Mouse (Mus musculus): Measurements from ENCODE around the gene Ddx39b. TPM values are rescaled to one million over a fixed set of nuclear protein-coding genes. Genes with fewer than 3 reads are reported as not detected.
A peak's percentile ranks its signal among the peaks of the same experiment; 100 is the strongest.
"Not testable (repeated sequence)": the region's sequence is repeated elsewhere in the genome, so short reads cannot be mapped to it uniquely, and the experiment has no call there.

Ddx39b gene
- total RNA-seq, 2 experiments from 2014 or later: 234 to 244 TPM

DNA sequence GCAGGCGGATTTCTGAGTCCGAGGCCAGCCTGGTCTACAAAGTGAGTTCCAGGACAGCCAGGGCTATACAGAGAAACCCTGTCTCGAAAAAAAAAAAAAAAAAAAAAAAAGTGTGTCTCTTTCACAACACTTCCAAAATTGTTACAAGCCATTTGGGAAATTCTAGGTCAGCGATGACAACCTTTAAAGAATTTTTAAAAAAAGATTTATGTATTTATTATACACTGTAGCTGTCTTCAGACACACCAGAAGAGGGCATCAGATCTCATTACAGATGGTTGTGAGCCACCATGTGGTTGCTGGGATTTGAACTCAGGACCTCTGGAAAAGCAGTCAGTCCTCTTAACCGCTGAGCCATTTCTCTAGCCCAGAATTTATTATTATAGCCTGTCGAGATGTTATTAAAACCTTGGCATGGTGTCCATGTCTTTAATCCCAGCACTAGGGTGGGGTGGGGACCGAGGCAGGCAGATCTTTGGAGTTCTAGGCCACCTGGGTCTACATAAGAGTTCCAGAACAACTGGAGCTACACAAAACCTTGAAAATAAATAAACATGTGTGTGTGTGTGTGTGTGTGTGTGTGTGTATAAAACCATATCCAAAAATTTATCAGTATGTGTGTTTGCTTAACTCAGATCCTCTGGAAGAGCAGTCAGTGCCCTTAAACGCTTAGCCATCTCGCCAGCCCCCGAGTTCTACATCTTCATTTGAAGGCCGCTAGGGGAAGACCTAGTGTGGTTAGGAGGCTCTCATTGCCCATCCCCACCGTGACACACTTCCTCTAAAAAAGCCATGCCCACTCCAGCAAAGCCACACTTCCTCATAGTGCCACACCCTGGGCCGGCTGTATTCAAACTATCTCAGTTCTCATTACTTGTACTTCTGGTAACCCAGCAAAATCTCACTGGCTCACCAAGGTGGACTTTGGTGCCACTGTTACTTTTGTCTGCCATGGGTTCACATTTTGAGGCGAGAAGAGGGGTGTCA lies 17.2 kb downstream of the Ddx39b start:
- DNase-seq (ENCODE audit: low spot score in 2 of 2): no peak

DNA sequence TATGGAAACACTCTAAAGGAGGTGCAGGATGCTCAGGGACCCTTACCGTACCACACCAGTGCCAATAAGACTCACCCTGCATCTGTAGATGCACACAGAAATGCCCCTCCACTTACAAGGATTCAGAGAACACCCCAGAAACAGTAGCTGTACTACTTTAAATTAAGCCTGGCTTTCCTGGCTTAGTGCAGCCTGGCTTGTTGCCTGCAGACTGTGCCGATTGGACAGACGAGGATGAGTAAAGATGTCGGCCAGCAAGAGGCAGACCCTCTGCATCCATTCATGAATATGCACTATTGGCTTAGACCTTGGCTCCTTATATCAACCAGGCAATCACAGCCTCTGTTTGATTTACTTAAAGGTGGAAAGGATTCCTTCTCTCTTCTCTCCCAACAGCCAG lies 18.1 kb downstream of the Ddx39b start:
- no peak for DNase-seq (ENCODE audit: low spot score in 2 of 2)

- no peak for DNase-seq (ENCODE audit: low spot score in 2 of 2)
Observed at GRCm38 (mm10) chr17:35261651-35262050, 20.1 kb downstream of the Ddx39b start.

DNA sequence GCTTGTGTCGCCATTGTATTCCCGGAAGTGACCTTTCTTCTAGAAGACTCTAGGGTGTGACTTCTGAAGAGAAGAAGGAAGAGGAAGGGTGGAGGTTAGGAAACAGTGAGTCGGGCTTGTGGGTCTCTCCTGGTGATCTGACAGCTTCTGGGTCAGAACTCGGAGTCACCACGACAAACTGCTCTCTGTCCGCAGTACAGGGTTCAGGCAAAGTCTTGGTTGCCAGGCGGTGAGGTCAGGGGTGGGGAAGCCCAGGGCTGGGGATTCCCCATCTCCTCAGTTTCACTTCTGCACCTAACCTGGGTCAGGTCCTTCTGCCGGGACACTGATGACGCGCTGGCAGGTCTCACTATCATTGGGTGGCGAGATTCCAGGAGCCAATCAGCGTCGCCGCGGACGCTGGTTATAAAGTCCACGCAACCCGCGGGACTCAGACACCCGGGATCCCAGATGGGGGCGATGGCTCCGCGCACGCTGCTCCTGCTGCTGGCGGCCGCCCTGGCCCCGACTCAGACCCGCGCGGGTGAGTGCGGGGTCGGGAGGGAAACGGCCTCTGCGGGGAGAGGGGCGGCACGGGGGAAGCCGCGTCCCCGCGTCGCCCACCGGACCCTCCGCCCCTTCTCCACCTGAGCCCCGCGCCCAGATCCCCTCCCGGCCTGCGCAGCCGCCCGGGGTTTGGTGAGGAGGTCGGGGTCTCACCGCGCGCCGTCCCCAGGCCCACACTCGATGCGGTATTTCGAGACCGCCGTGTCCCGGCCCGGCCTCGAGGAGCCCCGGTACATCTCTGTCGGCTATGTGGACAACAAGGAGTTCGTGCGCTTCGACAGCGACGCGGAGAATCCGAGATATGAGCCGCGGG lies 21.3 kb downstream of the Ddx39b start, which contains the start of gene H2-D1:
Gene H2-D1 (plus strand): TSS at position 67 of the 859 bp plus-strand sequence.
- peak; percentile 94 to 97 for DNase-seq (ENCODE audit: low spot score in 2 of 2)

DNA sequence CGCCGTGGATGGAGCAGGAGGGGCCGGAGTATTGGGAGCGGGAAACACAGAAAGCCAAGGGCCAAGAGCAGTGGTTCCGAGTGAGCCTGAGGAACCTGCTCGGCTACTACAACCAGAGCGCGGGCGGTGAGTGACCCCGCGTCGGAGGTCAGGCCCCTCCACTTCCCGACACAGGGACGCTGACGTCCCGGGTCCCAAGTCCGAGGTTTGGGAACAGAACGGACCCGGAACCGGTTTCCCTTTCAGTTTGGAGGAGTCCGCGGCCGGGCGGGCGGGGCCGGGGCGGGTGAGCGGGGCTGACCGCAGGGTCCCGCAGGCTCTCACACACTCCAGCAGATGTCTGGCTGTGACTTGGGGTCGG lies 22.0 kb downstream of the Ddx39b start:
- DNase-seq (ENCODE audit: low spot score in 2 of 2): no peak

DNA sequence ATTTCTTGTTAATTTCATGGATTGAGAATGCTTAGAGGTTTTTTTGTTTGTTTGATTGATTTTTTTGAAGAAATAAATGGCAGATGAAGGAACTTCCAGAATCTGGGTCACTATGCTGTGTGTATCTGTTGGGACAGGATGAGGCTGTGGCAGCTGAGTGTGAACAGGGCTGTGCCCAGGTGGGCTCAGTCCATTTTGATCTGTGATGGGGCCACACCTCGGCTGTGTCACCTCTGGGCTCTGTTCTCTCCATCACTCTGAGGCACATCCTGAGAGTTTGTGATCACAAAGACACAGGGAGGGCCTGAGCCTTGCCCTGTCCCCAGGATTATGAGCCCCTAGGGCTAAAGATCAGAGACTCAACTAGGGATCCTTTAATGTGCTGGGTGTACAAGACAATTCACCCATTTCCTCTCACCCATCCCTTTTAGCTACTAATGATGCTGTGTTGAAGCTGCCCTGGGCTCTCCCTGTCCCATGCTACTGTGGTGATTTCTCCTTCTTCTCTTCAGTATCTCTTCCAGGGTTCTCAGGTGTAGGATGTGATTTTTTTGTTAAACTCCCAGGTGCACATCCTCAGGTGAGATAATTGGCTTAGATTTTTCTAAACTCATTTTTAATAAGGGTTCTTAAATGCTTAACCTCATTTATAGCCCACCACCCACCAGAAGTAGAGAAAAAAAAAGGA lies 26.0 kb downstream of the Ddx39b start:
- DNase-seq (ENCODE audit: low spot score in 2 of 2): no peak

GRCm38 (mm10) chr17:35269653-35270347 lies 28.3 kb downstream of the Ddx39b start:
- DNase-seq (ENCODE audit: low spot score in 2 of 2): no peak

DNA sequence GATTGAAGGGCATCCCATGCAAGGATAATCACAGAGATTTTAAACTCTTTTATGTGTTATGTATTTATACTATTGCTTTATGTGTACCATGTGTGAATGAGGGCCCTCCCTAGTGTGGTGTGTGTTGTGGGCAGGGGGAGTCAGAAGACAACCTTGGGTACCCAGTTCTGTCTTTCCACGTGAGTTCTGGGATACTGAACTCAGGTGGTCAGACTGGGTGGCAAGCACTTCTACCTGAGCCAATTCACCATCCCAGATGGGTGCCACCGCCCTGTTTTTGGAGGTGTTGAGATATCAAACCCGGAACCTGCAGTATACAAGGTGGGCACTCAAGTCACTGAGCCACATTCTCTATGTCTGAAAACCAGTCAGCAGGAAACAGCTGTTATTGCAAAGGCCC lies 30.7 kb downstream of the Ddx39b start:
- DNase-seq (ENCODE audit: low spot score in 2 of 2): no peak

DNA sequence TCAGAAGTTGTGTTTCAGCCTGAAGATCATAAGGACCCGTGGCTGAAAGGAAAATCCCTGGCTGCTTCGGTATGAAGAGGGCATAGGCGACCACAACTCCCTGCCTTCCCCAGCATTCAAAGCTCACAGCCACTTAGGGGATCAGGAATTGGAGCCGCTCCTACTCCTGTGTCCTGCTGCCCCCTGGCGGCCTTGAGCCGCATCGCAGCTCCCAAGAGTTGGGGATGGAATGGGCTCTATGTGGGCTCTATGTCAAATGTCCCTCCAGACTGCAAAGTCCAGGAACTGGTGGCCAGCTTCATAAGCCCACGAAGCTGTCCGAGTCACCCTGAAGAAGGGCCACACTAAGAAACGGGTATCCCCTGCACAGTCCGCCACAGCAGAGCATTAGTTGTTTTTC lies 33.2 kb downstream of the Ddx39b start:
- peak; percentile 83 to 85 for DNase-seq (ENCODE audit: low spot score in 2 of 2)

DNA sequence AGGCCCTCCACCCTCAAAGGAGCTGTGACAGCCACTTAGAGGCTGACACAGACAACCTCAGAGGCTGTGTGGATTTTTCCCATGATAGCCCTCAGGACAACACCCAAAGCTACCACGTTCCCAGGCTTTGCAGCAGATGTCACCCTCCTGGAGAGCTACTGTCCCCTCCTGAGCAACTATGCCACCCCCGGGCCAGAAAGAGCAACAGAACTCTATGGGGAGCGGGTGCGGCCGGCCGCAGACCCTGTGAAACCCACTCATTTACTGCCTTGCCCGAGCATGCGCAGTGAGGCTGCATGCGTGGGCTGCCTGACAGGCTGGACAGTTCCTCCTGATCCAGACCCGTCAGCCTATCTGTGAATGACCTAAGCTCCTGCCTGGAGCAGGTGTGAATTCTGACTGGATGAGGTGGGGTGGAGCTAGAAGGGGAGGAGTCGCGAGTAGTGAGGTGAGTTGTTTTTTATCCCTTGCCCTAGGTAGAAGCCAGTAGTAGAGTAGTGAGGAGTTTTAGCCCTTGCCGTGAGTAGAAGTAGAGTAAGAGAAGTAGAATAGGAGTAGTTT lies 34.8 kb downstream of the Ddx39b start:
- no peak for DNase-seq (ENCODE audit: low spot score in 2 of 2)

- no peak for DNase-seq (ENCODE audit: low spot score in 2 of 2)
Observed at GRCm38 (mm10) chr17:35278049-35278448, 36.5 kb downstream of the Ddx39b start.

GRCm38 (mm10) chr17:35278957-35279688 lies 37.6 kb downstream of the Ddx39b start:
- DNase-seq (ENCODE audit: low spot score in 2 of 2): no peak

GRCm38 (mm10) chr17:35280276-35280675 lies 38.7 kb downstream of the Ddx39b start:
- no peak for DNase-seq (ENCODE audit: low spot score in 2 of 2)

DNA sequence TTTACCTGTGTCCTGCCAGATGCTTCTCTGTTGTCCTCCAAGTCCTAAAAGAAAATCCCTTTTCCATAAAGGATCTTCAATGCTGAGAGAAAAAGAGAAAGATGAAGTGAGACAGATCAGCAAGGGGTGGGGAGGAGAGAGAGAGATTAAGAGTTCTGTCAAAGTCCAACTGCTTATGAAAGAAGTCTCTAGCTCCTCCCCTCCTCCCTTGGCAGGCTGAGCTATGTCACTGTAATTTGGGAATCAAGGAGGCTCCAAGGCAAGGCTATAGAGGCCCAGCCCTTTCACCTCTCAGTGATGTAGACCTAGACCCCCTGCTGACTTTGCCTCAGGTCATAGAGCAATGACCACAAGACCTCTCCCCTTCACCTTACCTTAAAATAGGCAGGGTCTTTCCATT lies 43.9 kb downstream of the Ddx39b start:
- DNase-seq (ENCODE audit: low spot score in 2 of 2): no peak

- peak; percentile 35 to 54 for DNase-seq (ENCODE audit: low spot score in 2 of 2)
Observed at GRCm38 (mm10) chr17:35295796-35296195, 54.2 kb downstream of the Ddx39b start.

DNA sequence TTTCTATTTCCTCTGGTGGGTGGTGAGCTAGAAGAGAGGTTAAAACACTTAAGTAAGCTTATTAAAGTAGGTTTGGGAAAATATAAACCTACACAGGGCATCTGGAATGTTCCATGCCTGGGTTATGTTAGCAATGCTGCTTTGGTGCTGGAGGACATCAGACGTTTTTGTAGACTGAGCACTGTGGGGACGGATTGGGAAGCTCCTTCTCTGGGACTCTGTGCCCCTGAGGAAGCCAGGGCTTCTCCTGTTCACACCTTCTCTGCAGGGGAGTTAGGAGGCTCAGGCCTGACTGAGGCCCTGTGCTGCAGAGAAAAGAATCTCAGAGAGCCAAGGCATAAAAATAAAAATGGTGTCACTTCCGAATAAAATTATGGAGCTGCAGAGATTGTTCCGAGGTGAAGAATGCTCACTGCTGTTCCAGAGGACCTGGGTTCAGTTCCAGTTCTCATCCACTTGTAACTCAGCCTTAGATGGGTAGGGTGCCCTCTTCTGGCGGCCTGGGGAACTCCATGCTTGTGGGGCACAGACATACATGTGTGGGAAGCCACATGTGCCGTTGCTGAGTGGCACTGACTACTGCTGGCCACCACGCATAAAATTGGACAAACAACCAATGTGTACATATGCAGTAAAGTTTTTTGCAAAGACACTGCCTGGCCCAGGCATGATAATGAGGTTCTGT lies 58.9 kb downstream of the Ddx39b start:
- DNase-seq (ENCODE audit: low spot score in 2 of 2): not testable (repeated sequence)

GRCm38 (mm10) chr17:35301645-35302258 lies 60.2 kb downstream of the Ddx39b start:
- DNase-seq (ENCODE audit: low spot score in 2 of 2): peak; percentile 83 to 86

GRCm38 (mm10) chr17:35303271-35303670 lies 61.7 kb downstream of the Ddx39b start:
- no peak for DNase-seq (ENCODE audit: low spot score in 2 of 2)
